Mouse (Mus musculus): ENCODE results near the gene Dgke. TPM values are rescaled to one million over a fixed set of nuclear protein-coding genes. Genes with fewer than 3 reads are reported as not detected.
A peak's percentile ranks its signal among the peaks of the same experiment; 100 is the strongest.
"Not testable (repeated sequence)": the region's sequence is repeated elsewhere in the genome, so short reads cannot be mapped to it uniquely, and the experiment has no call there.

Dgke gene
- polyA plus RNA-seq, 1 experiment from 2014 or later: 0.69 TPM

DNA sequence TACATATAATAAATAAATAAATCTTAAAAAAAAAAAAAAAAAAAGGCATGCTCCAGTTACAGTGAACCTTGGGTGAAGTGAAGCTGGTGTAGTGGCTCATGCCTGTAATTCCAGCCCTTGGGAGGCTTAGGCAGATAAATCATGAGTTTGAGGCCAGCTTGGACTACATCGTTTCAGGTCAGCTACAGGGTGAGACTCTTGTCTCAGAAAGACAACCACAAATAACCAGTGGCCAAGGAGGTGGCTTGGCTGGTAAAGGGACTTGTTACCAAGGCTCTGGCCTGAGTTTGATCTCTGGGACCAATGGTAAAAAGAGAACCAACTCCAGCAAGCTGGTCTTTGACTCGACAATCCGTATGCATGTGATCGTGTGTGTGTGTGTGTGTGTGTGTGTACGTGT is 64.6 kb downstream of the Dgke start:
- peak overlapping the region; percentile 77 for H3K27ac ChIP-seq
- peak overlapping the region; percentile 91 for H3K4me2 ChIP-seq
- no peaks in the 10 kb centered on the region for H3K27me3 ChIP-seq
- 76% methylated on average over 5 of the region's 5 CpGs for WGBS (ENCODE audit: insufficient replicate concordance)
- H3K4me3 ChIP-seq (replicated peaks): peak overlapping the region; percentile 78
- no peaks in the 10 kb centered on the region for H3K9me3 ChIP-seq (replicated peaks)
- peak overlapping the region; percentile 61 for H3K9ac ChIP-seq
- H3K4me1 ChIP-seq (replicated peaks): peaks cover 69% of the 10 kb centered on the region
- DNase-seq (no peak), ATAC-seq (ENCODE audit: low read depth) (no peak)
- peaks cover 45% of the 10 kb centered on the region for H3K36me3 ChIP-seq

DNA sequence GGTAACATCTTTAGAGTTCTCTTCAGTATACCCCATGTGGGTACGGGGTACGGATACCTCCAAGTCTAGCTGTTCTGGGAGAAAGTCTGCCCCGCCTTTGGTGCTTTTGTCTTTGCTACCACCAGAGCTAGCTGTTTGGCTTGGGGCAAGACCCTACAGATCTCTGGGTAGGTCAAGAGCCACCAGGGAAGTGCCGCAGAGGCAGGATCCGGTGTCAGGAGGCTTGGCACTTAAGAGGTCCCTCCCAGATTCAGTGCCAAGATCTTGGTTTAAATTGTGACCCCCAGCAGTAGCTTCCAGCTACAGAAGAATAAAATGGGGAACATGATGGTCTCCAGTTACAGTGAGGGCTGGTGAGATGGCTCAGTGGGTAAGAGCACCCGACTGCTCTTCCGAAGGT is 65.1 kb downstream of the Dgke start:
- WGBS (ENCODE audit: insufficient replicate concordance): 78% methylated on average over 7 of the region's 7 CpGs

DNA sequence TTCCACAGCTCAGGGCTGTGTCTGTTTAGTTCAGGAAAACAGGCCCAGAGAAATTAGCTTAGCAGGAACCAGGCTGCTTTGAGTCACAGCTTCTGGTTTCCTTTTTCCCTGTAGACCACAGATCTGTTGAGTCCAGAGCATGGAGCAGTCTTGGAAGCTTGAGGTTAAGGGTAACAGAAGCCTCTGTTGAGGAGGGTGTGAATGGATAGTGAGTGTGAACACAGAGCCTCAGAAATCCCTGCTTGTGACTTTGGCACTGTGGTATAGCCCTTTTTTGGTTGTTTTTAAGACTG is 66.2 kb downstream of the Dgke start:
- peak overlapping the region; percentile 80 for H3K27ac ChIP-seq
- H3K9ac ChIP-seq: peak overlapping the region; percentile 89
- H3K27me3 ChIP-seq: no peaks in the 10 kb centered on the region
- peak overlapping the region; percentile 78 for H3K4me3 ChIP-seq (replicated peaks)
- DNase-seq (no peak), ATAC-seq (ENCODE audit: low read depth) (no peak)
- peaks cover 29% of the 10 kb centered on the region for H3K36me3 ChIP-seq
- peaks cover 81% of the 10 kb centered on the region for H3K4me1 ChIP-seq (replicated peaks)
- H3K4me2 ChIP-seq: peak overlapping the region; percentile 91
- H3K9me3 ChIP-seq (replicated peaks): no peaks in the 10 kb centered on the region

More for the DNA sequence above, 65.1 kb downstream of the Dgke start:
- DNase-seq (no peak), ATAC-seq (ENCODE audit: low read depth) (no peak)
- Histone ChIP-seq H3K4me1 (replicated peaks) (peaks cover 74% of the 10 kb centered on the region), H3K36me3 (peaks cover 40% of the 10 kb centered on the region), H3K9me3 (replicated peaks) (no peaks in the 10 kb centered on the region), H3K27ac (peak overlapping the region; percentile 67), H3K27me3 (no peaks in the 10 kb centered on the region), H3K4me3 (replicated peaks) (peak overlapping the region; percentile 78), H3K4me2 (peak overlapping the region; percentile 91), H3K9ac (peak overlapping the region; percentile 89)

DNA sequence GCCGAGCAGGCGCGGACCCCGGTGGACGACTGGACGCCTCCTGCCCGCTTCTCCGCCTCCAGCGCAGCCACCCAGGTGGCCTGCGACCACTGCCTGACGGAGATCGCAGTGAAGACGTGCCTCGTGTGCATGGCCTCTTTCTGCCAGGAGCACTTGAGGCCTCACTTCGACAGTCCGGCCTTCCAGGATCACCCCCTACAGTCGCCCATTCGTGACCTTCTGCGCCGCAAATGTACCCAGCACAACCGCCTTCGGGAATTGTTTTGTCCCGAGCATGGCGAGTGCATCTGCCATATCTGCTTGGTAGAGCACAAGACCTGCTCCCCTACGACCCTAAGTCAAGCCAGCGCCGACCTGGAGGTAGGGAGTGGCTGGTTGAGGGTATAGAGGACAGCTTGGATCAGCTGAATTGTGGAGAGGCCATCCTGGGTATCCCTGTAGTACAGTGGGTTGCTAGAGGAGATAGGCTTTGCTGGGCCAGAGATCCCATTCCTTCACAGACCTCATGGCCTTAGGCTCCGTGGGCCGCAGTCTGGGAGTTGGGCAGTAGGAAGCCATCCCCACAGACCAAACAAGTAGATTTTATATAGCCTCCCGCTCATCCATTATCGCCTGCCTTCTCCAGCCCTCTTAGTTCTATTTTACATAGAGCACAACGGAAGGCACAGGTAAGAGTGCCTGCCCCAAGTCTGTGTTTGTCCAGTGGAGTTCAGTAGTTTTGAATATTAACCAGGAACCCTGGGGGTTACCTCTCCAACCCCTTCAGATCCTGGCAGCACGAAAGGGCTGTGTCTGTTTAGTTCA is 66.7 kb downstream of the Dgke start:
- peaks cover 77% of the 10 kb centered on the region for H3K4me1 ChIP-seq (replicated peaks)
- peak overlapping the region; percentile 78 for H3K4me3 ChIP-seq (replicated peaks)
- H3K9me3 ChIP-seq (replicated peaks): no peaks in the 10 kb centered on the region
- peak overlapping the region; percentile 89 for H3K9ac ChIP-seq
- WGBS (ENCODE audit: insufficient replicate concordance): 4% methylated on average over 33 of the region's 33 CpGs
- DNase-seq (no peak), ATAC-seq (ENCODE audit: low read depth) (peak; percentile 22)
- peak overlapping the region; percentile 80 for H3K27ac ChIP-seq
- H3K36me3 ChIP-seq: peaks cover 23% of the 10 kb centered on the region
- H3K4me2 ChIP-seq: peak overlapping the region; percentile 91
- H3K27me3 ChIP-seq: no peaks in the 10 kb centered on the region

DNA sequence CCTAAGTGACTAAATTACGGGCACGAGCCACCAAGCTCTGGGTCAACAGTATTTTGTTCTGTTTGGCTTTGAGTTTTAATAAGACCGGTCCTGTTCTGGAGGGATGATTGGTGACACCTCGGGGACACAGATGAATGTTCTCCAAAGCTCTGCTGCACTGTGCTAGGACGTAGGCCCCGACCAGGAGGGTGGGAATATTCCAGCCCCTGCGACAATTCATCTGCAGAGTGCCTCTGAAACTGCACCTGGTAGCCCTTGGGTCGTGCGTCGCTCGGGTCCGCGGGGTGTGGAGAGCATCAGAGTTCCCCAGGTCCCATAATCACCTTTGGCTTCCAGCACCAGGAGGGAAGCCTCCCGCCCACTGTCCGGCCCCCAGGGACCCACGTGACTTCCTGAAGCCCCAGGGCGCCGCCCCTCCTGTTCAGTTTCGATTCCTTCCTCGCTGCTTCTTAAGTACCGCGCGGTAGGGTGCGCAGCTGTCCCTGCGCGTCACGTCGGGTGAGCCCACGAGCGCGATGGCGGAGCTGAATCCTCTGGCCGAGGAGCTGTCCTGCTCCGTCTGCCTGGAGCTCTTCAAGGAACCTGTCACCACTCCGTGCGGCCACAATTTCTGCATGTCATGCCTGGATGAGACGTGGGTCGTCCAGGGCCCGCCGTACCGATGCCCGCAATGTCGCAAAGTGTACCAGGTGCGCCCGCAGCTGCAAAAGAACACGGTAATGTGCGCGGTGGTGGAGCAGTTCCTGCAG is 67.5 kb downstream of the Dgke start, which contains the start of gene Trim25:
TSS of gene Trim25 (plus strand) at position 403 of the 749 bp plus-strand sequence.
- peaks cover 17% of the 10 kb centered on the region for H3K36me3 ChIP-seq
- peak within 1 kb of the TSS; percentile 78 for H3K4me3 ChIP-seq (replicated peaks)
- peak within 1 kb of the TSS; percentile 89 for H3K9ac ChIP-seq
- no peaks in the 10 kb centered on the region for H3K9me3 ChIP-seq (replicated peaks)
- under 1% methylated on average over 48 of the region's 48 CpGs for WGBS (ENCODE audit: insufficient replicate concordance)
- H3K27ac ChIP-seq: peak within 1 kb of the TSS; percentile 80
- peaks cover 72% of the 10 kb centered on the region for H3K4me1 ChIP-seq (replicated peaks)
- DNase-seq (peak; percentile 92), ATAC-seq (ENCODE audit: low read depth) (peak; percentile 93)
- no peaks in the 10 kb centered on the region for H3K27me3 ChIP-seq
- peak within 1 kb of the TSS; percentile 91 for H3K4me2 ChIP-seq

DNA sequence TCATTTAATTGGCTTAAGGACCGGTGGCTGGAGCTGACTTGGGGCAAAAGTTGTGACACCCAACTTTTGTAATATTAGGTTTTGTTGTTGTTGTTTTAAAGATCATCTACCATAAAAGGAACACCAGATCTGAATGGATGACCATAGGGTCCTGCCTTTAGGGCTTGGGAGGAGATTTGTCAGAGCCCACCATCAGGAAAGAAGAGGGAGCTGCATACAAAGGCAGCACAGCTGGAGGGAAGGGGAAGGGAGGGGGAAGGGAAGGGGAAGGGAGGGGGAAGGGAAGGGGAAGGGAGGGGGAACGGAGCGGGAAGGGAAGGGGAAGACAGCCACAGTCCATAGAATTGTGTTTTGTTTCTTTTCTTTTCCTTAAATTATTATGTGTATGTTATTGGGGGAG is 68.2 kb downstream of the Dgke start:
- Histone ChIP-seq H3K4me2 (peak overlapping the region; percentile 91), H3K9ac (peak overlapping the region; percentile 89), H3K4me1 (replicated peaks) (peaks cover 69% of the 10 kb centered on the region), H3K9me3 (replicated peaks) (no peaks in the 10 kb centered on the region), H3K4me3 (replicated peaks) (peak overlapping the region; percentile 78), H3K27me3 (no peaks in the 10 kb centered on the region), H3K27ac (peak overlapping the region; percentile 80), H3K36me3 (peaks cover 13% of the 10 kb centered on the region)
- no peak for DNase-seq
- no peak for ATAC-seq (ENCODE audit: low read depth)
- WGBS (ENCODE audit: insufficient replicate concordance): 31% methylated on average over 3 of the region's 3 CpGs

DNA sequence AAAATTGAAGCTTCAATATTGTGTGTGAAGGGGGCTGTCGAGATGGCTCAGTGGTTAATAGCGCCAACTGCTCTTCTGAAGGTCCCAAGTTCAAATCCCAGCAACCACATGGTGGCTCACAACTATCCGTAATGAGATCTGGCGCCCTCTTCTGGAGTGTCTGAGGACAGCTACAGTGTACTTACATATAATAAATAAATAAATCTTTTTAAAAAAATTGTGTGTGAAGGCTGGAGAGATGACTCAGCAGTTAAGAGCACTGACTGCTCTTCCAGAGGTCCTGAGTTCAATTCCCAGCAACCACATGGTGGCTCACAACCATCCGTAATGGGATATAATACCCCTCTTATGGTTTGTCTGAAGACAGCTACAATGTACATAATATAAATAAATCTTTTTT is 69.3 kb downstream of the Dgke start:
- ATAC-seq (ENCODE audit: low read depth); H3K4me2 ChIP-seq: not testable (repeated sequence)
- WGBS (ENCODE audit: insufficient replicate concordance): 66% methylated on average over 5 of the region's 5 CpGs

DNA sequence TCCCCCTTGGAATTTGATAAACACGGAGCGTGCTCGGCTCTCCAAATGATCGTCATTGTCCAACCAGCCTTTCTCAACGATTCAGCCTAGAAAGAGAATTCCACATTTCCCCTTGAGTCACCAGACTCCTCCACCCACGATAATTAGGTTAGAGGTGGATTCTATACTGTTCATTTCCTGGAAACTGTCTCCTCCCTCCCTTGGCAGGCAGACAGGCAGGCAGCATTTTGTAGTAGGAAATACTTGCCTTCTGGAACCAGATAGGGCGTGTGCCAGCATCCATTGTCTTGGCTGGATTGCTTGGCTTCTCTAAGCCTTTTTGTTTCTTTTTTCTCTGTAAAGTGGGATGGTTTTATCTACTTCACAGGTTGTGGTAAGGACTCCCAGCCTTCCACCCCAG is 70.2 kb downstream of the Dgke start:
- H3K27ac ChIP-seq: no peak overlapping the region
- WGBS (ENCODE audit: insufficient replicate concordance): 48% methylated on average over 7 of the region's 7 CpGs
- no peak for DNase-seq
- H3K36me3 ChIP-seq: peaks cover 3% of the 10 kb centered on the region
- no peak for ATAC-seq (ENCODE audit: low read depth)
- no peak overlapping the region for H3K4me2 ChIP-seq
- H3K9ac ChIP-seq: no peak overlapping the region
- H3K4me3 ChIP-seq (replicated peaks): no peak overlapping the region
- H3K9me3 ChIP-seq (replicated peaks): no peaks in the 10 kb centered on the region
- peaks cover 51% of the 10 kb centered on the region for H3K4me1 ChIP-seq (replicated peaks)
- no peaks in the 10 kb centered on the region for H3K27me3 ChIP-seq

More for the DNA sequence above, 69.3 kb downstream of the Dgke start:
- not testable (repeated sequence) for H3K27me3 ChIP-seq; H3K9me3 ChIP-seq (replicated peaks); H3K27ac ChIP-seq; DNase-seq; H3K4me3 ChIP-seq (replicated peaks); H3K9ac ChIP-seq; H3K36me3 ChIP-seq
- peaks cover 59% of the 10 kb centered on the region for H3K4me1 ChIP-seq (replicated peaks)

DNA sequence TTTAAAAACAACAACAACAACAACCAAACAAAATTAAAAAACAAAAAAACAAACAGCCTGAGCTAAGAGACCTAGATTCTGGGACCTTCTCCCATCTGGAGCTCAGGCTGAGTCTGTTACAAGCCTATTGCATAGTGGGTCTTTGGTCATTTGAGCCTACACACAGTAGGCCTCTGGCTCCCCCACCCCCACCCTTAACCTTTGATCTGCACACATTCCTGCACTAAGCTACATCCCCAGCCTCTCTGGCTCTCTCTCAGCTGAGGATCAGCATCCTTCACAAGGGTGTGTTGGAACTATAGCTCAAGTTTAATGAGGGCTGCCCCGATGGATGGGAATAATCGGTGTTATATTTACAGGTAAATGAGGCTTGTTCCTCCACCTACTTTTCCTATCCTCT is 71.0 kb downstream of the Dgke start:
- no peak overlapping the region for H3K4me2 ChIP-seq
- no peak for ATAC-seq (ENCODE audit: low read depth)
- peaks cover 7% of the 10 kb centered on the region for H3K36me3 ChIP-seq
- no peak for DNase-seq
- H3K4me3 ChIP-seq (replicated peaks): no peak overlapping the region
- H3K9me3 ChIP-seq (replicated peaks): no peaks in the 10 kb centered on the region
- H3K27me3 ChIP-seq: no peaks in the 10 kb centered on the region
- WGBS (ENCODE audit: insufficient replicate concordance): 82% methylated on average over 2 of the region's 2 CpGs
- H3K9ac ChIP-seq: no peak overlapping the region
- H3K4me1 ChIP-seq (replicated peaks): peaks cover 43% of the 10 kb centered on the region
- no peak overlapping the region for H3K27ac ChIP-seq

DNA sequence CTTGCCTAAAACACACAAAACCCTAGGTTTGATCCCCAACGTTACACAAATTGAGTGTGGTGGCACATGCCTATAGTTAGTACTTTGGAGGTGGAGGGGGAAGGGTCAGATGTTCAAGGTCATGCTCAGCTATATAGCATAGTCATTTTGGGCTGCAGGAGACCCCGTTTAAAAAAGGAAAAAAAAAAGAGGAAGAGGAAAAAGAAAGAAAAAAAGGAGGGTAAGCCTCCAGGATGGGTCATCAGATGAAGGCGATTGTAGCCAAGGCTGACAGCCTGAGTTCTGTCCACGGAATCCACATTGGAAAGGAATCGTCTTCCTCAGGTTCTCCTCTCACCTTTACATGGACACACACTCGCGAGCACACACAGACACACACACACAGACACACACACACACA is 72.2 kb downstream of the Dgke start:
- 65% methylated on average over 7 of the region's 7 CpGs for WGBS (ENCODE audit: insufficient replicate concordance)
- Histone ChIP-seq H3K4me1 (replicated peaks) (peaks cover 38% of the 10 kb centered on the region), H3K27ac (no peak overlapping the region), H3K4me3 (replicated peaks) (no peak overlapping the region), H3K4me2 (no peak overlapping the region), H3K9ac (no peak overlapping the region), H3K27me3 (no peaks in the 10 kb centered on the region), H3K9me3 (replicated peaks) (no peaks in the 10 kb centered on the region), H3K36me3 (peaks cover 8% of the 10 kb centered on the region; the same call in 1 of the 2 replicates)
- no peak for DNase-seq
- ATAC-seq (ENCODE audit: low read depth): no peak

DNA sequence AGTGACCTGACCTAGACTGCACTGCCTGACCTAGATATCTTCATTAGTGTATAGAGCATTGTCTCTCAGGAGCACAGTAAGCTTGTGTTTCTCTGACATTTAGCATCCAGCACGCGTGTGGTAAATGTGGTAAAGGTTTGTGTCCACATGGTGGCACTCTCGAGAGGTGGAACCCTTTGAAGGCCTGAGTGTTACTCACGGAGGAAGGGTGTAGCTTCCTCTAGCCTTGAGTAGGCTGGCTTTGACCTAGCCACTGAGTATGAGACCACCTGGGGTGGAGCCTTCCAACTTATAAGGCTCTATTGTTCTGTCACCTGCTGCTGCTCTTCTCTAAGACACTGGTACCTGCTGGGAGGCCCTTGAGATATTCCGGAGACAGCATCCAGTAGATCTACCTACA is 73.0 kb downstream of the Dgke start:
- H3K9ac ChIP-seq: no peak overlapping the region

More for the DNA sequence above, 73.0 kb downstream of the Dgke start:
- ATAC-seq (ENCODE audit: low read depth) (peak; percentile 44; the same call in 1 of the 2 replicates), DNase-seq (peak; percentile 48)
- no peak overlapping the region for H3K27ac ChIP-seq
- H3K4me3 ChIP-seq (replicated peaks): no peak overlapping the region
- peaks cover 34% of the 10 kb centered on the region for H3K4me1 ChIP-seq (replicated peaks)
- peaks cover 8% of the 10 kb centered on the region; the same call in 1 of the 2 replicates for H3K36me3 ChIP-seq
- no peak overlapping the region for H3K4me2 ChIP-seq
- WGBS (ENCODE audit: insufficient replicate concordance): 16% methylated on average over 5 of the region's 5 CpGs
- H3K27me3 ChIP-seq: no peaks in the 10 kb centered on the region
- no peaks in the 10 kb centered on the region for H3K9me3 ChIP-seq (replicated peaks)

All from liver, embryonic 13.5 days (tissue).